Mouse (Mus musculus): ENCODE measurements around the gene Usp50. TPM values are rescaled to one million over a fixed set of nuclear protein-coding genes. Genes with fewer than 3 reads are reported as not detected.
A peak's percentile ranks its signal among the peaks of the same experiment; 100 is the strongest.

The Usp50 gene
- polyA plus RNA-seq, 1 experiment from 2014 or later: 2.4 TPM

- WGBS: under 1% methylated on average over 99 of the region's 99 CpGs
- Histone ChIP-seq H3K36me3 (replicated peaks) (peaks cover 40% of the 10 kb centered on the region), H3K27me3 (ENCODE audit: poor library complexity, severe bottlenecking) (no peaks in the 10 kb centered on the region), H3K27ac (peak overlapping the region; percentile 100), H3K9me3 (peaks cover 4% of the 10 kb centered on the region; the same call in 1 of the 2 replicates), H3K4me1 (peaks cover 34% of the 10 kb centered on the region), H3K4me3 (peak overlapping the region; percentile 87)
- DNase-seq (ENCODE audit: extremely low spot score, low spot score): peak; percentile 86
Observed at GRCm38 (mm10) chr2:126675169-126676121, 107.8 kb downstream of the Usp50 start.

- Histone ChIP-seq H3K9me3 (no peaks in the 10 kb centered on the region), H3K27me3 (ENCODE audit: poor library complexity, severe bottlenecking) (no peaks in the 10 kb centered on the region), H3K4me1 (peaks cover 34% of the 10 kb centered on the region), H3K36me3 (replicated peaks) (peaks cover 39% of the 10 kb centered on the region), H3K4me3 (peak overlapping the region; percentile 87), H3K27ac (peak overlapping the region; percentile 100)
- WGBS: under 1% methylated on average over 77 of the region's 77 CpGs
- peak; percentile 66 for DNase-seq (ENCODE audit: extremely low spot score, low spot score)
Observed at GRCm38 (mm10) chr2:126674441-126675168, 108.7 kb downstream of the Usp50 start.

- Histone ChIP-seq H3K9me3 (no peaks in the 10 kb centered on the region), H3K27me3 (ENCODE audit: poor library complexity, severe bottlenecking) (no peaks in the 10 kb centered on the region), H3K36me3 (replicated peaks) (peaks cover 40% of the 10 kb centered on the region), H3K4me3 (peak overlapping the region; percentile 87), H3K4me1 (peaks cover 34% of the 10 kb centered on the region), H3K27ac (peak overlapping the region; percentile 100)
- no peak for DNase-seq (ENCODE audit: extremely low spot score, low spot score)
- 77% methylated on average over 13 of the region's 13 CpGs for WGBS
Observed at GRCm38 (mm10) chr2:126673317-126674242, 109.7 kb downstream of the Usp50 start.

GRCm38 (mm10) chr2:126668621-126669252 lies 114.5 kb downstream of the Usp50 start:
- Histone ChIP-seq H3K27ac (no peak overlapping the region), H3K4me3 (no peak overlapping the region), H3K27me3 (ENCODE audit: poor library complexity, severe bottlenecking) (no peaks in the 10 kb centered on the region), H3K4me1 (peaks cover 20% of the 10 kb centered on the region), H3K9me3 (no peaks in the 10 kb centered on the region), H3K36me3 (replicated peaks) (peaks cover 40% of the 10 kb centered on the region)
- no peak for DNase-seq (ENCODE audit: extremely low spot score, low spot score)
- WGBS: 92% methylated on average over 5 of the region's 5 CpGs

- WGBS: 93% methylated on average over 3 of the region's 3 CpGs
- Histone ChIP-seq H3K36me3 (replicated peaks) (peaks cover 34% of the 10 kb centered on the region), H3K4me1 (no peaks in the 10 kb centered on the region), H3K9me3 (no peaks in the 10 kb centered on the region), H3K4me3 (no peak overlapping the region), H3K27me3 (ENCODE audit: poor library complexity, severe bottlenecking) (no peaks in the 10 kb centered on the region), H3K27ac (no peak overlapping the region)
- DNase-seq (ENCODE audit: extremely low spot score, low spot score): no peak
Observed at GRCm38 (mm10) chr2:126665984-126666383, 117.3 kb downstream of the Usp50 start.

GRCm38 (mm10) chr2:126663481-126663880 lies 119.8 kb downstream of the Usp50 start:
- no peaks in the 10 kb centered on the region for H3K9me3 ChIP-seq
- H3K36me3 ChIP-seq (replicated peaks): peaks cover 24% of the 10 kb centered on the region
- no peak overlapping the region for H3K4me3 ChIP-seq
- no peak for DNase-seq (ENCODE audit: extremely low spot score, low spot score)
- H3K4me1 ChIP-seq: no peaks in the 10 kb centered on the region
- H3K27ac ChIP-seq: no peak overlapping the region
- WGBS: 71% methylated on average over 4 of the region's 4 CpGs
- no peaks in the 10 kb centered on the region for H3K27me3 ChIP-seq (ENCODE audit: poor library complexity, severe bottlenecking)

Other genes starting within 250 kb of the Usp50 start
- gene Slc27a2, start 231.1 kb downstream of the Usp50 start, polyA plus RNA-seq (2016; fragmentation: Nextera tagmentation; extraction: Ambion mirVana): 3.1 TPM in 2 replicates
- gene Hdc, start 164.2 kb downstream of the Usp50 start, polyA plus RNA-seq (2016; fragmentation: Nextera tagmentation; extraction: Ambion mirVana): 0.31 and 0.42 TPM in 2 replicates
- 77.4 and 77.7 TPM in 2 replicates for gene Gabpb1, start 107.1 kb downstream of the Usp50 start, polyA plus RNA-seq (2016; fragmentation: Nextera tagmentation; extraction: Ambion mirVana)
- gene Usp8, start 76.1 kb downstream of the Usp50 start, polyA plus RNA-seq (2016; fragmentation: Nextera tagmentation; extraction: Ambion mirVana): 40.3 and 44.6 TPM in 2 replicates
- gene Trpm7, start 92.8 kb upstream of the Usp50 start, polyA plus RNA-seq (2016; fragmentation: Nextera tagmentation; extraction: Ambion mirVana): 48.7 and 49.2 TPM in 2 replicates
- gene Sppl2a, start 149.8 kb upstream of the Usp50 start, polyA plus RNA-seq (2016; fragmentation: Nextera tagmentation; extraction: Ambion mirVana): 33.8 and 34.9 TPM in 2 replicates
- 12.7 and 12.8 TPM in 2 replicates for gene Ap4e1, start 225.2 kb upstream of the Usp50 start, polyA plus RNA-seq (2016; fragmentation: Nextera tagmentation; extraction: Ambion mirVana)

Data from forebrain, embryonic 10.5 days (tissue).